Mouse (Mus musculus): ENCODE results near the gene Pacs1.
"Not testable (repeated sequence)": the region's sequence is repeated elsewhere in the genome, so short reads cannot be mapped to it uniquely, and the experiment has no call there.

Pacs1 gene

GRCm38 (mm10) chr19:5151741-5152140 is 121.2 kb downstream of the Pacs1 start:
- no peak for DNase-seq (ENCODE audit: low spot score)

- peak; percentile 26 for DNase-seq (ENCODE audit: low spot score)
Observed at GRCm38 (mm10) chr19:5151331-5151730, 121.6 kb downstream of the Pacs1 start.

GRCm38 (mm10) chr19:5150358-5150757 is 122.6 kb downstream of the Pacs1 start:
- DNase-seq (ENCODE audit: low spot score): no peak

GRCm38 (mm10) chr19:5149041-5149440 is 123.9 kb downstream of the Pacs1 start:
- DNase-seq (ENCODE audit: low spot score): not testable (repeated sequence)

GRCm38 (mm10) chr19:5139640-5140039 is 133.3 kb downstream of the Pacs1 start:
- DNase-seq (ENCODE audit: low spot score): peak; percentile 70

- DNase-seq (ENCODE audit: low spot score): no peak
Observed at GRCm38 (mm10) chr19:5131237-5131636, 141.7 kb downstream of the Pacs1 start.

GRCm38 (mm10) chr19:5129770-5130169 is 143.1 kb downstream of the Pacs1 start:
- DNase-seq (ENCODE audit: low spot score): peak; percentile 38

- no peak for DNase-seq (ENCODE audit: low spot score)
Observed at GRCm38 (mm10) chr19:5124055-5124614, 148.8 kb downstream of the Pacs1 start.

- no peak for DNase-seq (ENCODE audit: low spot score)
Observed at GRCm38 (mm10) chr19:5123241-5123640, 149.7 kb downstream of the Pacs1 start.

- no peak for DNase-seq (ENCODE audit: low spot score)
Observed at GRCm38 (mm10) chr19:5122492-5122891, 150.4 kb downstream of the Pacs1 start.

- DNase-seq (ENCODE audit: low spot score): no peak
Observed at GRCm38 (mm10) chr19:5118384-5118698, 154.6 kb downstream of the Pacs1 start, which contains the start of gene Klc2. Klc2 (minus strand) TSS chr19:5118560.

GRCm38 (mm10) chr19:5117494-5118383 is 155.2 kb downstream of the Pacs1 start:
- DNase-seq (ENCODE audit: low spot score): peak; percentile 86

GRCm38 (mm10) chr19:5113783-5114182 is 159.1 kb downstream of the Pacs1 start:
- no peak for DNase-seq (ENCODE audit: low spot score)

- DNase-seq (ENCODE audit: low spot score): no peak
Observed at GRCm38 (mm10) chr19:5109659-5110453, 163.1 kb downstream of the Pacs1 start.

GRCm38 (mm10) chr19:5108702-5109101 is 164.2 kb downstream of the Pacs1 start:
- DNase-seq (ENCODE audit: low spot score): no peak

GRCm38 (mm10) chr19:5108271-5108575 is 164.7 kb downstream of the Pacs1 start:
- DNase-seq (ENCODE audit: low spot score): peak; percentile 74

- DNase-seq (ENCODE audit: low spot score): no peak
Observed at GRCm38 (mm10) chr19:5107556-5108270, 165.2 kb downstream of the Pacs1 start.

GRCm38 (mm10) chr19:5106731-5107191 is 166.2 kb downstream of the Pacs1 start, which contains the start of gene Rab1b:
Rab1b (minus strand) TSS chr19:5107072.
- DNase-seq (ENCODE audit: low spot score): peak; percentile 99

- peak; percentile 74 for DNase-seq (ENCODE audit: low spot score)
Observed at GRCm38 (mm10) chr19:5106074-5106473, 166.8 kb downstream of the Pacs1 start.

- no peak for DNase-seq (ENCODE audit: low spot score)
Observed at GRCm38 (mm10) chr19:5098363-5099143, 174.4 kb downstream of the Pacs1 start, which contains the start of gene Cnih2. Cnih2 (minus strand) TSS chr19:5098521.
